Mouse (Mus musculus) midbrain, embryonic 10.5 days (tissue): ENCODE measurements around the gene Gm21885. TPM values are rescaled to one million over a fixed set of nuclear protein-coding genes. Genes with fewer than 3 reads are reported as not detected.
A peak's percentile ranks its signal among the peaks of the same experiment; 100 is the strongest.

Experiments used
- DNase-seq: peaks from one replicate; pipeline ENCODE4 v3.0.0-alpha.2; 2017; ENCODE audit warnings: low spot score
- H3K27ac ChIP-seq: fragments of 300-500 bp; sonication (generic); replicated peaks from 2 replicates; pipeline ENCODE4 v1.5.1; 2016; ENCODE audit warnings: mild to moderate bottlenecking
- H3K27me3 ChIP-seq: fragments of 300-500 bp; sonication (generic); 2 replicates; pipeline ENCODE4 v1.6.1; 2016; ENCODE audit warnings: low read depth, mild to moderate bottlenecking; ENCODE audit not compliant: poor library complexity, severe bottlenecking
- H3K36me3 ChIP-seq: fragments of 300-500 bp; sonication (generic); 2 replicates; pipeline ENCODE4 v1.6.1; 2016; ENCODE audit warnings: mild to moderate bottlenecking, moderate library complexity
- H3K4me1 ChIP-seq: fragments of 300-500 bp; sonication (generic); 2 replicates; pipeline ENCODE4 v1.6.1; 2016
- H3K4me3 ChIP-seq: fragments of 300-500 bp; sonication (generic); 2 replicates; pipeline ENCODE4 v1.5.1; 2016; ENCODE audit warnings: mild to moderate bottlenecking, moderate library complexity
- H3K9me3 ChIP-seq: fragments of 300-500 bp; sonication (generic); replicated peaks from 2 replicates; pipeline ENCODE4 v1.6.1; 2016; ENCODE audit warnings: mild to moderate bottlenecking
- WGBS: fragments of 180-500 bp; shearing (Covaris S2); methylation state at CpG from one replicate; pipeline ENCODE4 v1.1.7; 2016; 5-methylcytosine and 5-hydroxymethylcytosine counted together
- polyA plus RNA-seq: library from polyadenylated mRNA; unstranded; fragments of >200 nt; fragmentation: Nextera tagmentation; extraction: Ambion mirVana; gene quantifications from 2 replicates; pipeline ENCODE4 v1.2.1, GENCODE M21; 2016

Gene Gm21885
- polyA plus RNA-seq, 1 experiment from 2014 or later = not detected

DNA sequence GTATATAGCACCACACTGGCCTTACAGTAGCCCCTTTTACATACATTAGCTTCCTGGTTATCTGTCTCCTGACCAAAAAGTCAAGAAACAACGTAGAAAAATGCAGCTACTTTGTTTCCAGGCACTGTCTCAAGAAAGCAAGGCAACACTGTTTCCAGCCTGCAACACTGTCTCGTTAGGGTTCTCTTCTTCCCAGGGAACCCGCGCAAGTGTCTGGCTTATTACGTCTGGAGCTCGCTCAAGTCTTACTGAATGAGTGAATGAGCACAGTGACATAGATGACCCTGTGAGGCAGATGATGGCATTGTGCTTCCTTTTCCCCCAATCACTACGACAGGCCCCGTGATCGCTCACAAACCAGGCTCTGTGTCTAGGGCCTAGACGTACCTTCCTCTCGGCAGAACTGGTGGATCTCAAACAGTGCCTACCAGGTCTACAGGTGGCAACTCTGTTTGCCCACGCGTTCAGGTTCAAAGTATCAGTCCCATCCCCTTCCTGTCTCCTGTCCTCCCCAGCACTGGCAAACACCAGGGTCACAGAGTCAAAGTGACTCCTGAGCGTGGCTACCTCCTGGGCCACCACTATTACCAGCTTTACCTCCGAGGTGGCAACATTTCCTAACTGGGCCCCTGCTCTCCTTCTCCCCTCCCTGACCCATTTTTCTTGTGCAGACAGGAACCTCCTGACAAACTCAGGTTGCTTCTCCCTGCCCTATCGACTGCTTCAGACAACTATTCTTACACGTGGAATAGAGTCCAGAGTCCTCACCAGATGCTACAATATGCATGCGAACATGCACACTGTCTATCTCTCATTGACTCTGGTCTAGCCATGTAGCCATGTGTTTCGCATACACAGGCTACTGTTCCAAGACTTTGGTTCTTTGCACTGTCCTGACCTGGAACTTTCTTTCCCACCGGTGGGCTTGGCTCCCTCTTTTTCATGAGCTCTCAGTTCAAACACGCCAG lies 8.4 kb upstream of the Gm21885 start:
- no peaks in the 10 kb centered on the region for H3K36me3 ChIP-seq
- H3K27ac ChIP-seq = no peak overlapping the region
- DNase-seq = no peak
- H3K4me3 ChIP-seq = no peak overlapping the region
- no peaks in the 10 kb centered on the region for H3K9me3 ChIP-seq
- peaks cover 16% of the 10 kb centered on the region for H3K4me1 ChIP-seq
- peaks cover 3% of the 10 kb centered on the region; the same call in 1 of the 2 replicates for H3K27me3 ChIP-seq
- WGBS = 90% methylated on average over 21 of the region's 21 CpGs

DNA sequence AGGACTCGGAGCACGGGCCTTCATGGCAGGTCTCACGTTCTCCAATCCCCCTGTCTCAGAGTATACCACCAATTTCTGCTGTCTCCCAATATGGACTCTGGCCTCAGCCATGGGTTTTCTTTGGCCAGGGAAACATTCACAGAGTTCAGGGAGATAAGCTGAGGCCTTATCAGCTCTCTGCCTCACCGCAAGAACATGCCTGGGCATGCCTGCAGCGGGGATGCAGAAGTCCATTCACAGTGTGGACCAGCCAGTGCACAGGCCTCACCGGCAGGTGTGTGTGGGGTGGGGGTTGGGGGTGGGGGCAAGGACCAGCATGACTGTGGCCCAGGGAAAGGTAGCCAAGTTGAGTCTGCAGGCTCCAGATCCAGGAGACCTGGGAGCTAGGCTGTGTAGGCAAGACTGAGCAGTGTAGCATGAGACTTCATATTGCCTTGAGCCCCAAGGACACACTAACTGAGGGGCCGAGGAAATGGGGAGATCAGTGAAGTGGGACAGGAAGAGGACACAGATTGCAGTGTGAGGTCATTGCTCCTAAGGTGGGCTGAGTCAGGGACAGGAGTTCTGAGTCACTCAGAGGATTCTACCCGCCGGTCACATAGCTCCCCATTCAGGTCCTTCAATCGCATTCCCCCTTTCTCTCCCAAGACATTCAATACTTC lies 7.3 kb upstream of the Gm21885 start:
- Histone ChIP-seq H3K4me1 (peaks cover 16% of the 10 kb centered on the region), H3K27ac (peak overlapping the region; percentile 46; the same call in 1 of the 2 replicates), H3K4me3 (no peak overlapping the region), H3K27me3 (peaks cover 3% of the 10 kb centered on the region; the same call in 1 of the 2 replicates), H3K36me3 (no peaks in the 10 kb centered on the region), H3K9me3 (no peaks in the 10 kb centered on the region)
- WGBS = 88% methylated on average over 10 of the region's 10 CpGs
- DNase-seq = no peak

DNA sequence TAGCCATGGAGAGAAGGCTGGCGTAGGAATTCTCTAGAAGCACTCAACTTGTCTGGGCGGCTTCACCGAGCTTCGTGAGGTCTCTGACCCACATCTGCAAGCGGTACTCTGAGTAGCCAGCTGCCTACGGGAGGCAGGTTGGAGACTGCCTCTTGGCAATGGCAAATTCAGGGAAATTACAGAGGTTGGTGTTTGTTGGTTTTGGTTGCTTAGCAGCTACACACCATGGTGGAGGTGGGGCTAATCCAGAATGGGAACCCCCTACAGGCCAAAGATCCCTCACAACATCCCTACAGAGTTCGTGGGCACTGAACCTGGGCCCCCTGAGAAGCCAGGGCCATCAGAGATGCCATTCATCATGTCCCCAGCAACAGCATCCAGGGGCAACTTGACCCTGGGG lies 6.4 kb upstream of the Gm21885 start:
- Histone ChIP-seq H3K4me3 (no peak overlapping the region), H3K27me3 (peaks cover 3% of the 10 kb centered on the region; the same call in 1 of the 2 replicates), H3K36me3 (no peaks in the 10 kb centered on the region), H3K9me3 (no peaks in the 10 kb centered on the region), H3K4me1 (peaks cover 18% of the 10 kb centered on the region), H3K27ac (no peak overlapping the region)
- 89% methylated on average over 7 of the region's 7 CpGs for WGBS
- DNase-seq = no peak

DNA sequence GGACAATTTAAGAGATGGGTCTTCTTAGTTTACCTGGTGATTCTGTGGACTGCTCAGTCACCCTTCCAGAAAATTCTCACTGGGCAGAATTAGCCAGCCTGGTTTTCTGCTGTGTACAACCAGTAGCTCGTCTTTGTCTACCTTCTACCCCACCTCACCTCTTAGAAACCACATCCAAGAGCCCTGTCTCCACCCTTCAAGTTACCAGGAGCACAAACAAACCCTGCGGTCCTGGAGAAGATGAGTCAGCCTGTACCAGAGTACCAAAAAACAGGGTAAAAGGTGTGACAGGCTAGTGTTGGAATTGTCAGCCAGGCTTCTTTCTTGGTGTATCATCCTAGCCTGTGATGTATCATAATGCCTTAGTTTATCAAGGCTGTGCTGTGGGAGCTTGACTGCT lies 6.0 kb upstream of the Gm21885 start:
- no peak for DNase-seq
- peaks cover 21% of the 10 kb centered on the region for H3K4me1 ChIP-seq
- no peaks in the 10 kb centered on the region for H3K36me3 ChIP-seq
- H3K27ac ChIP-seq = no peak overlapping the region
- H3K27me3 ChIP-seq = peaks cover 3% of the 10 kb centered on the region; the same call in 1 of the 2 replicates
- H3K4me3 ChIP-seq = no peak overlapping the region
- WGBS = 79% methylated on average over 2 of the region's 2 CpGs
- H3K9me3 ChIP-seq = no peaks in the 10 kb centered on the region

DNA sequence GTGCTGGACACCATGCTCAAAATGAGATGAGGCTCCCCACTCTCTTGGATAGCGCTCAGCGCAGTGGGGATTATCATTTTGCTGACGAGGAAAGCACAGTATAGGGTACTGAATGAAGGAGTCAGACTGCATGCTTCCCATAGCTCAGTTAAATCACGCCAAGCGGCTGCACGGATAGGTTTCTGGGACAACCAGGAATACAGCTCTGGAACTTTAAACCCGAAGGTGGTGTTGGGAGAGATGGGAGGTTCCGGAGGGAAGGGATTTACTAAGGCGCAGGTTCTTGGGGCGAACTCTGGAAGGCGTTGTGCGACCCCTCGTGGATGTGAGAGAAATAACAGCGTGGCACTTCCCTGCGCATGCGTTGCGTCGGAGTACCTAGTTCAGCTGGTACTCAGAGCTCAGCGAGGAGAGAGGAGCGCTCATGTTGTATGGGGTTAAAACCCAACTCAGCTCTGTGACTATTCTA lies 4.8 kb upstream of the Gm21885 start:
- H3K4me1 ChIP-seq = peaks cover 21% of the 10 kb centered on the region
- peaks cover 3% of the 10 kb centered on the region; the same call in 1 of the 2 replicates for H3K27me3 ChIP-seq
- peak overlapping the region; percentile 41 for H3K4me3 ChIP-seq
- no peaks in the 10 kb centered on the region for H3K36me3 ChIP-seq
- WGBS = 7% methylated on average over 20 of the region's 20 CpGs
- no peaks in the 10 kb centered on the region for H3K9me3 ChIP-seq
- DNase-seq = peak; percentile 86
- peak overlapping the region; percentile 73 for H3K27ac ChIP-seq

DNA sequence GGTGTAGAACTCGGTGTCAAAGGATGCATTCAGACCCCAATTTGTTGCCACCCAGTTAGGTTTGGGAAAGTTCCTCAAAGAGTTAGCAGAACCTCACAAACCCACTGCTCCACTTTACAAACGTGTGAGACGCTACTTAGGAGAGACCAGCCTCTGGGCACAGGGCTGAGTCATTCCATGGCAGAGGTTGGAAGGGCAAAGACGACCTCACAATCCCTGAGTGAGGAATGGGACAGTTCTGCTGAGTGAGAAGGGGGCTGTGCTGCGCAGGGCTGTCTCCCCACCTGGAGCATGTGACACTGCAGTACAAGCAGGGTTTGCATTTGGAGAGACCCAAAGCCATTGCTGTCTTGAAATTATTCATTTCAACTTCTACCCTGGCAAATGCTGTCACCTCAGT lies 618 bp downstream of the Gm21885 start:
- H3K36me3 ChIP-seq = peaks cover 42% of the 10 kb centered on the region
- H3K9me3 ChIP-seq = no peaks in the 10 kb centered on the region
- 71% methylated on average over 5 of the region's 5 CpGs for WGBS
- DNase-seq = no peak
- no peak overlapping the region for H3K4me3 ChIP-seq
- H3K27me3 ChIP-seq = no peaks in the 10 kb centered on the region
- H3K4me1 ChIP-seq = peaks cover 8% of the 10 kb centered on the region
- no peak overlapping the region for H3K27ac ChIP-seq

DNA sequence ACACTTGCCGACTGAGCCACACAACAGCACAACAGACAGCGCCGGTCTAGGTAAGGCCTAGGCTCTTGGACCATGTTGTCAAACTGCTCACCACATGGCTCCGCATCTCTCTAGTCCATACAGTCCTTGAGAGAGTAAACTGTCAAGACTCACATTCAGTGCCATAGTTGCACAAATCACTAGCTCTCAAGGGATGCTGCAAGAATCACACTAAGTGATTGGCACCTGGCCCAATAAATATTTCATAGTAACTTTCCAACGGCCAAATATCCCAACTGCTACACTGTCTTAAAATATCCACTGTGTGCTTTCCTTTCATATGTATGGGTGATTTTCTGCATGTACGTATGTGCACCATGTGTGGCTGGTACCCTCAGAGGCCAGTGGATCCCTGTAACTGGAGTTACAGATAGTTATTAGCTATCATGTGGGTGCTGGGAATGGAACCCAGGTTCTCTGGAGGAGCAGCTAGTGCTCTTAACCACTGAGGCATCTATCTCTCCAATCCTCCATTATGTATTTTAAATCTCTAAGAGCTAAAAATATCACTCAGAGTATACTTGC lies 1.9 kb downstream of the Gm21885 start:
- H3K27me3 ChIP-seq = no peaks in the 10 kb centered on the region
- no peak overlapping the region for H3K27ac ChIP-seq
- H3K9me3 ChIP-seq = no peaks in the 10 kb centered on the region
- H3K4me1 ChIP-seq = peaks cover 5% of the 10 kb centered on the region; the same call in 1 of the 2 replicates
- DNase-seq = no peak
- 94% methylated on average over 6 of the region's 6 CpGs for WGBS
- H3K4me3 ChIP-seq = no peak overlapping the region
- H3K36me3 ChIP-seq = peaks cover 55% of the 10 kb centered on the region

DNA sequence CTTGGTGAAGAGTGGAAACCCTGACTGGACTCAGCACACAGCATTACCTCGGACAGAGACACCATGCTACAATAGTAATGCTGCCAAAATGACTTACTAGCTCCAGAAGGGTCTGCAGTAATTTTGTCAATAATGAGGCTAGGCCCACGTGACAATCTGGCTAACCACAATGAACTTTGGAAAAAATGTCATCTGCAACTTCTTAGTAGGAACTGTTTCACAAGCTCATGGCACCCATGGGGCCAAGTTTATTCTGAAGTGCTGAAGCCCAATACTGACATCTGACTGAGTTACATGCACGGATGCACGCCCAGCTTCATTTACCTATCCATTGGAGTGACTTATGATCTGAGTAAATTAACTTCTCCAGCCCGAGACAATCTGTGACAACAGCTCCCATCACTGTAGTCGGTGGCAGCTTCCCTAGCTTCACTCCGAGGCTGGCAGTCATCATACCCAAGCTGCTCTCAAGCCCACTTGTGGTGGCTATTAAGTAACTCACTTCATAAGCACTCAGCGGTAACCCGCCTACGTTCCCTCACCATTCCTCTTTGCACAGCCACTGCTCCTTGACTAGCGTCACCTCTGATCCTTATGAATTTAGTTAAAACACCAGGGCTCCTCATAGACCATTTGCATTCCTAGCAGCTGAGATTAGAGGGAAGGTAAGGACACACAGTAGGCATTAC lies 4.4 kb downstream of the Gm21885 start:
- H3K4me1 ChIP-seq = no peaks in the 10 kb centered on the region
- H3K9me3 ChIP-seq = no peaks in the 10 kb centered on the region
- no peak overlapping the region for H3K4me3 ChIP-seq
- no peak overlapping the region for H3K27ac ChIP-seq
- DNase-seq = no peak
- 94% methylated on average over 11 of the region's 11 CpGs for WGBS
- H3K36me3 ChIP-seq = peaks cover 79% of the 10 kb centered on the region
- H3K27me3 ChIP-seq = no peaks in the 10 kb centered on the region

DNA sequence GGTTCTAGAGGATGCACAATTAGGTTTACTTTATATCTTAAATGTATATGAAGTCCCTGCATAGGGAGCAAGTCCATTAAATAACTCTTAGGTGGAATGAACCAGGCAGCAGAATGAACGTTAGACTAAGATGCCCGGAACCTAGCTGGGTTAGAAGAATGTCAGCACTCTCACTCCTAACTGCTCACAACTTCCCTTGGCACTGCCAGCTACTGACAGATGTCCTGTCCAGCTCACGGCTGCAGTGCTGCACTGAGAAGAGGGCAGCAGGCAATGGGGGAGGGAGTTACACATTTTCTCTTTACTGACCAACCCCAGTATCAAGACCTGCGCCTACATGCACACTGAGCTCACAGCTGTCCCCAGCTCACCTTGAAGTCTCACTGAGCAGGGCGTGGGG lies 5.4 kb downstream of the Gm21885 start:
- WGBS = 91% methylated on average over 5 of the region's 5 CpGs
- Histone ChIP-seq H3K4me1 (no peaks in the 10 kb centered on the region), H3K27me3 (no peaks in the 10 kb centered on the region), H3K4me3 (no peak overlapping the region), H3K27ac (no peak overlapping the region), H3K36me3 (peaks cover 90% of the 10 kb centered on the region), H3K9me3 (no peaks in the 10 kb centered on the region)
- no peak for DNase-seq

DNA sequence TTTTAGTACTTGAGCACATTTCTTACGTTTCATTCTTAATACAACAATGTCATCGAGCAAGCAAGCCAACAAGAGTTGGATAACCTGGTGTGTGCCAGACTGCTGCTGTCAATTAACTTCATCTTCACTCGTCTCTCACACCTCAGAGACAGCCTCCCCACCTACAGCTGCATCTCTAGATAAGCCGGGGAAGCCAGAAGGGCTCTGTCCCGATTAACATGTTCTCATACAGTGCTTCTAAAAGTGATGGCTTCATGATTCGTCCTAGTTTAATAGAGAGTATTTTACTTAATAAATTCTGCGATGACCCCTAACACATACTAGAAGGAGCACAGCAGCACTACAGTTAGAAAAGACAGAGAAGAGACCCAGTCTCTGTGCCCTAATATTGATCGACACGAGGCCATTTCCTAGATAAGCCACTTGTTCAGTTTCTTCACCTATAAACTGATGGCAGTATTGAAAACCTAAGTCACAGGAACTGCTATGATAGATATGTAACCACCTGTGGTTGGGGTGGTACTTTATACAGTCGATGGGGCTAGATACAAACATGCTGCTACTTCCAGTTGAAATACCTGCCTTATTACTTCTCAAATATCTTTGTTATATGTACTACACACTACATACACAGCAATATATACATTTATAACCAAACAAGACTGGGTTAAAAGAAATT lies 8.5 kb downstream of the Gm21885 start:
- Histone ChIP-seq H3K27me3 (no peaks in the 10 kb centered on the region), H3K4me1 (no peaks in the 10 kb centered on the region), H3K4me3 (no peak overlapping the region), H3K27ac (no peak overlapping the region), H3K36me3 (peaks cover 100% of the 10 kb centered on the region), H3K9me3 (no peaks in the 10 kb centered on the region)
- 93% methylated on average over 10 of the region's 10 CpGs for WGBS
- DNase-seq = no peak

DNA sequence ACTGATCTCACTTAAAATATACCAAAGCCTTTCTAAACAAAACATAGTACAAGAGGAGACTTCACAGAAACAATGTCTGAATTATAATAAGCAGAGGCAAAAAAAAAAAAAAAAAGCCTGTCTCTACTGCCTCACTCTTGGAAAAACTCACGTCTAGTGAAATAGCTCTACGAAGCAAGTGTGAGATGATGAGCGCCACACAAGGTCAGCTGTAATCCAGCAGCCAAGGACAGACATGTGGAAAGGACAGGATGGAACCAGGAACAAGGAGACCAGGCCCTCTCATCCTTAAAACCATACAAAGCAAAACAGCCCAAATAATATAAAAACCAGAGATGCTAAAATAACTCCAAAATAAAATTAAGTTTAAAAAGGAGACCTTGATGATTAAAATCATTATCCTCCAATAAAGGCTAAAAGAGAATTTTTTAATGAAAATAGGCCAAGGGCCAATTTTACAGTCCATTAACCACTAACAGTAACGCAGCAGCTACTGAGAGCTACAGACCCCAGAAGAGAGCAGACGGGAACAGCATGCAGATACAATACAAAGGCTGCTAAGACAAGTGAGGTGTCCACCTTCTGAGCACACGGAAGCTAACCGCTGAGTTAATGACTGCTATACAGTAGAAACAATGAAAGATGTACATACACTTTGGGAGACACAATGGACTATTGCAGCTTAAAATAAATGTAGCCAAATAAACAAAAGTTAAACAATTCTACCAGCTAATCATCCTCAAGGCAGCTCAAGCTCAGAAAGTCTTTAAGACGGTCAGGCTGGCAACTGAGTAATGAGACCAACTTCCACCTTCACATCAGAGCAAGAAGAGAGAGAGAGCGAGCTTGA lies 13.5 kb downstream of the Gm21885 start:
- Histone ChIP-seq H3K36me3 (peaks cover 100% of the 10 kb centered on the region), H3K27ac (no peak overlapping the region)

More for the DNA sequence above, 13.5 kb downstream of the Gm21885 start:
- Histone ChIP-seq H3K27me3 (no peaks in the 10 kb centered on the region), H3K9me3 (no peaks in the 10 kb centered on the region), H3K4me1 (no peaks in the 10 kb centered on the region), H3K4me3 (no peak overlapping the region)
- 90% methylated on average over 9 of the region's 9 CpGs for WGBS
- no peak for DNase-seq
